Mouse (Mus musculus) erythroblast, embryonic 14.5 days (primary cell): ENCODE results near the gene H2-Q6.
"Not testable (repeated sequence)": the region's sequence is repeated elsewhere in the genome, so short reads cannot be mapped to it uniquely, and the experiment has no call there.

Experiments
- GATA1 ChIP-seq: IDR thresholded peaks from 2 replicates; pipeline ENCODE4 v1.6.1; 2012; ENCODE audit warnings: low read length, inconsistent platforms, mixed read lengths
- TAL1 ChIP-seq: IDR thresholded peaks from 3 replicates; pipeline ENCODE4 v1.6.1; 2012; ENCODE audit warnings: low read length, inconsistent platforms, mixed read lengths

DNA sequence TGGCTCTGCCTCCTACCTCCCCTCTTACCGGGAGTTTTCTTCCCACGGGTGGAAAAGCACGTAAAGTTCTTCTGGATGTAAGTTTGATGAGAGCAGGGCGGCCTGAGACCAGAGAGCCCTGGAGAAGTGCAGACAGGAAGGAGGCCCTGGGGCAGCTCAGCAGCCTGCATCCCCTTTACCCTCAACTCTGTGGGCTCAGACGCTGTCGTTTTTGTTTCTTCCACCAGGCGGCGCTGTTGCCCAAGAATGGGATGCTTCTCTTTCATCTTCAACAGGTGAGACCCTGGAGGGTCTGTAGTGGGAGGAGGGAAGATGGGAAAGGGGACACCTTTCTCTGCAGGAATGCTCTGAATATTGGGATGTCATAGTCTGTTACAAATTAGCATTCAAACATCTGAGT is 41.0 kb downstream of the H2-Q6 start:
- TF ChIP-seq TAL1, GATA1: not testable (repeated sequence)
